Mouse (Mus musculus) macrophage (primary cell): Measurements from ENCODE around the gene Dnm3. TPM values are rescaled to one million over a fixed set of nuclear protein-coding genes. Genes with fewer than 3 reads are reported as not detected.

Experiments used
- H3K27ac ChIP-seq: fragments of 350-480 bp; formaldehyde crosslinking; 2 replicates; pipeline ENCODE4 v1.9.0; 2021
- H3K36me3 ChIP-seq: fragments of 350-480 bp; formaldehyde crosslinking; 2 replicates; pipeline ENCODE4 v1.9.0; 2021; ENCODE audit errors: inconsistent target
- H3K4me3 ChIP-seq: fragments of 350-480 bp; formaldehyde crosslinking; 2 replicates; pipeline ENCODE4 v1.9.0; 2021; ENCODE audit errors: inconsistent target
- H3K79me2 ChIP-seq: fragments of 350-480 bp; formaldehyde crosslinking; 2 replicates; pipeline ENCODE4 v1.9.0; 2021; ENCODE audit errors: inconsistent target
- WGBS: methylation state at CpG from one replicate; pipeline ENCODE4 v1.1.7; 2026; ENCODE audit warnings: inconsistent platforms; ENCODE audit not compliant: missing documents; 5-methylcytosine and 5-hydroxymethylcytosine counted together
- polyA plus RNA-seq: library from polyadenylated mRNA; stranded (reverse); fragments of 250-400 nt; gene quantifications from 3 replicates; pipeline ENCODE4 v1.2.4, GENCODE M21; 2018; ENCODE audit warnings: inconsistent platforms

The Dnm3 gene
- polyA plus RNA-seq, 1 experiment from 2014 or later, result not detected

DNA sequence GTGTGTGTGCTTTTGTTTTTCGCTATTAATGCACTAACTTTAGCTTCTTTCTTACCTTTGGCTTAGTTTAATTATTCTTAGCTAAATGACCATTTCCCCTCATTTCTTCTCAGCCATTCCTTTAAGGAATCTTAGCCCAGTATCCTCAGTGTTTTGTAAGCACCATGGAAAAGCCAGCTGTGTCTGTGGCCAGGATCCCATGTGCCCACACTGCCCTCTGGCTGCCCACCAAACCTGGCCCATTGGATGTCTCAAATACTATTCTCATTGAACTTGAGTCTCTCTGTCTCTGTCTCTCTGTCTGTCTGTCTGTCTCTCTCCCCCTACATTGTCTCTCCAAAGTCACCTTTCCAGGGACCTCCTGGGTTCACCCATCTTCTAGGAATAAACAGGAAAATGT lies 201.8 kb downstream of the Dnm3 start:
- Histone ChIP-seq H3K4me3 (no peak overlapping the region), H3K79me2 (no peaks in the 10 kb centered on the region), H3K36me3 (no peaks in the 10 kb centered on the region), H3K27ac (no peak overlapping the region)
- WGBS, result 95% methylated on average over 1 of the region's 1 CpGs

- Histone ChIP-seq H3K4me3 (no peak overlapping the region), H3K36me3 (no peaks in the 10 kb centered on the region), H3K79me2 (no peaks in the 10 kb centered on the region), H3K27ac (no peak overlapping the region)
- 96% methylated on average over 11 of the region's 11 CpGs for WGBS
These were observed 203.1 kb downstream of the Dnm3 start for GRCm38 (mm10) chr1:162274674-162275248.

GRCm38 (mm10) chr1:162256912-162257607 lies 220.8 kb downstream of the Dnm3 start:
- no peaks in the 10 kb centered on the region for H3K79me2 ChIP-seq
- no peak overlapping the region for H3K27ac ChIP-seq
- H3K36me3 ChIP-seq, result no peaks in the 10 kb centered on the region
- no peak overlapping the region for H3K4me3 ChIP-seq
- WGBS, result 92% methylated on average over 6 of the region's 6 CpGs

DNA sequence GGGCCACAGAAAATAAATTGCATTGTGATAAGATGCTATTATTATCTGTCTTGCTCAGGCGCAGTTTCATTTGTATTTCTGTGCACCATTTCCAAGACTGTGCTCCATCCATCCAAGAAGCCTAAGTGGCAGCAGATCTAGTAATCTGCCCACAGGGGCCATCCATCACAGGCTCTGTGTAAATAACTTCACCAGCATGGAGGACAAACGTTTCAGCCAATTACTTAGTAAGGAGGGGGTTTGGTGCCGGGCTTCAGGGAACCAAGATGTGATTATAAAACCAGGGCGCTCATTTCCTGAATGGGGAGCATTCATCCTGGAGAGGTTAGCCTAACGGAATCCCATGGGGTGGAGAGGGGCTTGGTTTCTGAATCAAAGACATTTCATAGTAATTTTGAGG lies 222.9 kb downstream of the Dnm3 start:
- WGBS, result 69% methylated on average over 5 of the region's 5 CpGs
- no peaks in the 10 kb centered on the region for H3K79me2 ChIP-seq
- no peak overlapping the region for H3K27ac ChIP-seq
- H3K4me3 ChIP-seq, result no peak overlapping the region
- no peaks in the 10 kb centered on the region for H3K36me3 ChIP-seq

DNA sequence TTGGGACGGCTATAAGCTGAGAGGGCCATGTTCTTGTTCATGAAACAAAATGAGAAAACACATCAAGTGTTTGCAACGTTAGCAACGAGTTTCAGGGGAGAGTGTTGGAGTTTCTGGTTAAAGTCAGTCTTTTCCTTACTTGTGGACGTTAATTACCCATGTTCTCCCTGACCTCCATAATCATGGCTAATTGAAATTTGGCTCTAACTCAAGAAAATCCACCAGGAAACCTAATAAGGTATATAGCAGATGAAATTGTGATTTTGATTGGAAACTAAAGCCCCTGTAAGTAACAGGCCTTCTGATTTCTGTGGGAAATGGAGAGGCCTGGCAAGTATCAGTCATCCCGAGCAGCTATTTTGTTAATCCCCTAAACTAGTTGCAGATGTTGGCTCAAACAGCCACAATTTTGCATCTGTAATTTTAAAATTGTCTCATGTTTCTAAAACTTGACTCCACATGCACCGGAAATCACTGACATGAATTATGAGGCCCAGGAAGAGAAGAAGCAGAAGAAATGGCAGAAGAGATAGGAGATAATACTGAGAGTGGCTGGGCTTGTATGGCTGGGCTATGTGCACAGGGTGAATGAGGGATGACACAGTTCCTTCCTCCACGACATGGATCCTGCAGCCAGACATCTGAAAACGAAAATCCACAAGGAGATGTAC lies 223.7 kb downstream of the Dnm3 start:
- Histone ChIP-seq H3K79me2 (no peaks in the 10 kb centered on the region), H3K4me3 (no peak overlapping the region), H3K27ac (no peak overlapping the region), H3K36me3 (no peaks in the 10 kb centered on the region)
- WGBS, result 49% methylated on average over 8 of the region's 8 CpGs

GRCm38 (mm10) chr1:162252869-162253268 lies 225.0 kb downstream of the Dnm3 start:
- 85% methylated on average over 1 of the region's 2 CpGs for WGBS
- no peaks in the 10 kb centered on the region for H3K79me2 ChIP-seq
- no peaks in the 10 kb centered on the region for H3K36me3 ChIP-seq
- no peak overlapping the region for H3K27ac ChIP-seq
- H3K4me3 ChIP-seq, result no peak overlapping the region

DNA sequence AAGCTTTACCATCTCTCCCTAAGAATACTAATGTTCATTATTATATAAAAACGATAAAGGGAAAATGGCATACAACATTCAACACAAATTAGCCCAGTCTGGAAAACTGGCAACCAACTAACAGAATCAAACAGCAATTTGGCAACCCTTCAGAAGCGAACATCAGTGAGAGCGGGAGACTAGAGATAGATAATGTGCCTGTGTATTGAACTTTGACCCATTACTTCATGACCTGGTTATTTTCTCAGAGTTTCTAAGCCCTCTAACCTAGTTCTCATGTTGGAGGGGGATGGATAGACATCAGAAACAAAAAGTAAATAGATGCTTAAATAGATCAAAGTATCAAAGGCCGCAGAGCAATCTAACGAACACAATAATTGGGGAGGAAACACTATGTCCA lies 230.6 kb downstream of the Dnm3 start:
- Histone ChIP-seq H3K79me2 (no peaks in the 10 kb centered on the region), H3K27ac (no peak overlapping the region), H3K36me3 (no peaks in the 10 kb centered on the region), H3K4me3 (no peak overlapping the region)
- WGBS, result 89% methylated on average over 5 of the region's 5 CpGs

DNA sequence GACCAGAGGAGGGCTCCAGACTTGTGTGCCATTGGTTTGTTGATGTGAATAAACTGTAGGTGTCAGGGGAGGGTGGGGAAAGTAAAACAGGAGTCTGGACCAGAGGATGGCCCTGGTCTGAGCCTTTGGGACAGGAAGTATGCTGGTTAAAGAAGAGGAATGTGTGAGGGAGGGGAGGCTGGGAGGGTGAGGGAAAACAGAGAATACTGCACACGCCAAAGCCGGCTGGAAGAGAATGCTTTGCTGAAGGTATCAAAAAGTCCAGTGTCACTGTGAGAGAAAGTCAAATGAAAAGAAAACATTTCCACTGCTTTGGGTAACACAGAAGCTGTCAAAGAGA lies 234.2 kb downstream of the Dnm3 start:
- Histone ChIP-seq H3K27ac (no peak overlapping the region), H3K79me2 (no peaks in the 10 kb centered on the region), H3K36me3 (no peaks in the 10 kb centered on the region), H3K4me3 (no peak overlapping the region)
- WGBS, result 84% methylated on average over 2 of the region's 2 CpGs

DNA sequence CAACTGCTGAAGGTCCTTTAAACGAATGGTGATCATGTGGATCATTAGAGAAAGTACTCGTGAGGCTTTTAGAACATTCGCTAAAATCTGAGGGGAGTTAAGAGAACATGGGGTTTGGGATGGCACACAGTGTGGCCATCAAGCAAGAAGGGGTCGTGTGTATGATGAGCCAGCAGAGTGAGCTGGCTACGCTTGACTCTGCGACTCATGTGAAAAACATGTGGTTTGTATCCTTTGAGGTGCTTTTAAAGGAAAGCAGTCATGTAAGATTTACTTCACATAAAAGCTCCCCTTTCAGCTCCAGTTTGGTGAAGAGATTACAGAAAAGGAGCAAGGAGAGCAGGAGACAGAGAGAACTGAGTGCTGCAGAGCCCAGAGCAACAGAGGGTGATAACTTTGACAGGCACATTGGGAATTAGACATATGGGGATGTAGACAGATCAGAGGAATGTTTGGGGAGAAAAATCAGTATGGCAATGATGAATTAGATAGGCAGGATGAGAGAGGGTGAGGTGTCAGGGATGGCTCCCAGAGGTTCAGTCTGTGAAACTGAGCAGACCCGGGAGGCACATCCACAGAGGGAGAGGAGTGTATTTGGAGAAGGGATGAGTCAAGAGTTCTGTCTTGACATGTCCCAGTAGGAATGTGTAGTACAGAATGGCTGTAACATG lies 234.7 kb downstream of the Dnm3 start:
- no peaks in the 10 kb centered on the region for H3K36me3 ChIP-seq

GRCm38 (mm10) chr1:162240720-162241119 lies 237.1 kb downstream of the Dnm3 start:
- no peaks in the 10 kb centered on the region for H3K36me3 ChIP-seq
- H3K4me3 ChIP-seq, result no peak overlapping the region
- H3K79me2 ChIP-seq, result no peaks in the 10 kb centered on the region
- WGBS, result 60% methylated on average over 4 of the region's 4 CpGs
- no peak overlapping the region for H3K27ac ChIP-seq

More for the DNA sequence above, 234.7 kb downstream of the Dnm3 start:
- Histone ChIP-seq H3K4me3 (no peak overlapping the region), H3K27ac (no peak overlapping the region), H3K79me2 (no peaks in the 10 kb centered on the region)
- 94% methylated on average over 7 of the region's 7 CpGs for WGBS

GRCm38 (mm10) chr1:162238646-162239045 lies 239.2 kb downstream of the Dnm3 start:
- H3K36me3 ChIP-seq, result no peaks in the 10 kb centered on the region
- no peaks in the 10 kb centered on the region for H3K79me2 ChIP-seq
- 70% methylated on average over 3 of the region's 3 CpGs for WGBS

DNA sequence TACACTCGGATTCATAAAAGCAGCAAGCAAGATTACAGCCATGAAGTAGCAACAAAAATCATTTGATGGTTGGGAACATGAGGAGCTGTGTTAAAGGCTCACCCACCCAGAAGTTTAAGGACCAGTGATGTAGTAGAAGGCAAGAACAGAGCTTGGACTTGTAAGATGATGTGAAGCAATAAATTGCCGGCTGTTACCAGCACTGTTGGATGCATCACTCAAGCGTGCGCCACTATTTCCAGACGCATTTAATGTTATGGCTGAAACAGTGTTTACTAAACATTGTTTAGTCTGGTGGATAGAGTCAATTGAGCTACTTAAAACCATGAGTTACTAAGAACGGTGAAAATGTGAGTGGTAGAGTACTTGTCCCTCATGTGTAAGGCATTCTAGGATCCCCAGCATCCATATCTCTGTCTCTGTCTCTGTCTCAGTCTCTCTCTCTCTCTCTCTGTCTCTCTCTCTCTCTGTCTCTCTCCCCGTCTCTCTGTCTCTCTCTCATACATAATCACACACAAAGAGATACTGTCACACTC lies 241.1 kb downstream of the Dnm3 start:
- WGBS, result 90% methylated on average over 7 of the region's 7 CpGs
- H3K79me2 ChIP-seq, result no peaks in the 10 kb centered on the region
- no peaks in the 10 kb centered on the region for H3K36me3 ChIP-seq
- no peak overlapping the region for H3K27ac ChIP-seq
- H3K4me3 ChIP-seq, result no peak overlapping the region

More at GRCm38 (mm10) chr1:162238646-162239045, 239.2 kb downstream of the Dnm3 start:
- Histone ChIP-seq H3K27ac (no peak overlapping the region), H3K4me3 (no peak overlapping the region)

DNA sequence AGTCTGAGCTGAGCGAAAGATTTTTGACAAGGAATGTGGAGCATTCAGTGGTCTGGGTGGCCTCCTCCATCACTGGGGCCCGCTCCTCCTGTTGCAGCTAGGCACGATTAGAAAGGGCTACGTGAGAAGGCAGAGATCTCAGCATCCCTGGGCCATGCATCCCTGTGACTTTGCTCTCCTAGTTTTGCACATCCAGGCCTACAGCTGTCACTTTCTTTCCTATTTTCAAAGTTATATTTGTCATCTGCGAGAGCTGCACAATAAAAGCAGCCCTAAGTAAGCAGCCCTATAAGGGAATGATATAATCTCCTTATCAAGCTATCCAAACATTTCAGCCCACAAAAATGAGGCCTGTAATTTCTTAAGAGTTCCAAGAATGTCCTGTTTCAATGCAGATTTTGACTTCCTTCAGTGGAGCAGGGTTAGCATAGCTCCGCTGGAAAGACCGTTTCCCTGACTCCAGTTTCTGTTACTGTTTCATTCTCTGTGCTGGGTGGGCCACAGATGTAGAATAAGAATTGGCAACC lies 252.2 kb downstream of the Dnm3 start:
- 97% methylated on average over 7 of the region's 7 CpGs for WGBS
- no peak overlapping the region for H3K4me3 ChIP-seq
- no peaks in the 10 kb centered on the region for H3K79me2 ChIP-seq
- H3K36me3 ChIP-seq, result no peaks in the 10 kb centered on the region
- no peak overlapping the region for H3K27ac ChIP-seq

- 81% methylated on average over 10 of the region's 10 CpGs for WGBS
- Histone ChIP-seq H3K79me2 (no peaks in the 10 kb centered on the region), H3K27ac (no peak overlapping the region), H3K4me3 (no peak overlapping the region), H3K36me3 (no peaks in the 10 kb centered on the region)
These were observed 252.8 kb downstream of the Dnm3 start for GRCm38 (mm10) chr1:162224817-162225605.
